Mouse (Mus musculus) heart, postnatal 0 days (tissue): ENCODE data around the gene Meaf6.

Source experiments
- CTCF ChIP-seq: IDR thresholded peaks from 2 replicates; pipeline ENCODE4 v1.5.1; 2016; ENCODE audit warnings: antibody characterized with exemption, control low read depth, low read depth
- EP300 ChIP-seq: IDR thresholded peaks from 2 replicates; pipeline ENCODE4 v1.6.1; 2016; ENCODE audit warnings: antibody characterized with exemption, low read depth

DNA sequence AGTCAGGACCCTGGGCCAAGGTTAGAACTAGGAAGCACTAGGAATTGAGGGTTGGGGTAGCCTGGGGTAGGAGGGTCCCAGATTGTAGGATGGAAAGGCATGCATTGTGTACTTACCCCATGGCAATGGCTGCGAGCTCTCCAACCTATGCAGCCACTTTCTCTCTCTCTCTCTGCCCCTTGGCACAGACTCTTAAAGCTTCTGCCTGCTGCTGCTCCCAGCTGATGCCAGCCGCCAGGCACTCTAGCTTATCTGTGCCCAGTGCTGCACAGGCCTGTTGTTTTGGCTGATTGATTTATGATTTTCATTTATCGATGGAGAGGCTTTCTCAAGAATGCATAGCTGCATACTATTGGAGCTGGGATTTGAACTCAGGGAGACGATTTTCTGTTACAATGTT, 63.0 kb downstream of the Meaf6 start:
- TF ChIP-seq CTCF (no peak), EP300 (no peak)
